Mouse (Mus musculus): ENCODE results near the gene Rpl6. TPM values are rescaled to one million over a fixed set of nuclear protein-coding genes. Genes with fewer than 3 reads are reported as not detected.

Gene Rpl6
- polyA plus RNA-seq, 1 experiment from 2014 or later, result 464 TPM

- Histone ChIP-seq H3K27ac (replicated peaks) (no peak overlapping the region), H3K9ac (ENCODE audit: low read length) (no peak overlapping the region), H3K4me1 (replicated peaks; ENCODE audit: control insufficient read depth, insufficient read depth) (no peaks in the 10 kb centered on the region), H3K4me3 (ENCODE audit: low read depth, low read length) (no peak overlapping the region), H3K9me3 (ENCODE audit: control insufficient read depth, low read length) (no peaks in the 10 kb centered on the region), H3K27me3 (ENCODE audit: control insufficient read depth, insufficient read depth, low read length) (no peaks in the 10 kb centered on the region), H3K4me2 (replicated peaks; ENCODE audit: low read depth) (no peak overlapping the region), H3K36me3 (ENCODE audit: control insufficient read depth, insufficient read depth, low read length) (0 out of 2 replicates have a peak, but pooled peaks cover 3% of the 10 kb centered on the region)
- TF ChIP-seq EP300 (optimal IDR thresholded peaks at IDR 0.05) (no peak), CTCF (IDR thresholded peaks at IDR 0.05; ENCODE audit: low read depth) (no peak)
- DNase-seq (ENCODE audit: low spot score) (no peak), ATAC-seq (ENCODE audit: low FRiP score, low TSS enrichment) (no peak)
- WGBS, result 61% methylated on average over 3 of the region's 3 CpGs
Observed at GRCm38 (mm10) chr5:121248766-121249394, 44.6 kb downstream of the Rpl6 start.

DNA sequence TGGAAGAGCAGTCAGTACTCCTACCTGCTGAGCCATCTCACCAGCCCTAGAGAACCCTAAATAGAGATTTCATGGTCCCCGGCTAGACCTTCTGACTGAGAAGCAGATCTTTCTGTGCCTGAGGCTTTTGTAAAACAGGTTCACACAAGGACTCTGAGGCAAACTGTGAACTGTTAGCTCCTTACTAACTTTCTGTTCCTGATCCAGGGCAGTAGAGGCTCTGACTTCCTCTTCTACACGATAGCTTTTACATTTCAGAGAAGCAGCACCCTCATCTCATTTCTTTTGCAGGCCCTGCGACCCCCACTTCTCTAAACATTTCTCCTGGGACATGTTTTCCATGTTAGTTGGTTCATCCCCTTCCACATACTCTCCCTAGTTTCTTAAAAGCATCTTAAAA is 45.4 kb downstream of the Rpl6 start:
- Histone ChIP-seq H3K4me1 (replicated peaks; ENCODE audit: control insufficient read depth, insufficient read depth) (no peaks in the 10 kb centered on the region), H3K36me3 (ENCODE audit: control insufficient read depth, insufficient read depth, low read length) (0 out of 2 replicates have a peak, but pooled peaks cover 5% of the 10 kb centered on the region), H3K27me3 (ENCODE audit: control insufficient read depth, insufficient read depth, low read length) (no peaks in the 10 kb centered on the region), H3K4me2 (replicated peaks; ENCODE audit: low read depth) (no peak overlapping the region), H3K4me3 (ENCODE audit: low read depth, low read length) (no peak overlapping the region), H3K9ac (ENCODE audit: low read length) (no peak overlapping the region), H3K27ac (replicated peaks) (no peak overlapping the region), H3K9me3 (ENCODE audit: control insufficient read depth, low read length) (no peaks in the 10 kb centered on the region)
- WGBS, result 86% methylated on average over 3 of the region's 3 CpGs
- ATAC-seq (ENCODE audit: low FRiP score, low TSS enrichment) (no peak), DNase-seq (ENCODE audit: low spot score) (no peak)
- TF ChIP-seq CTCF (IDR thresholded peaks at IDR 0.05; ENCODE audit: low read depth) (no peak), EP300 (optimal IDR thresholded peaks at IDR 0.05) (no peak)

DNA sequence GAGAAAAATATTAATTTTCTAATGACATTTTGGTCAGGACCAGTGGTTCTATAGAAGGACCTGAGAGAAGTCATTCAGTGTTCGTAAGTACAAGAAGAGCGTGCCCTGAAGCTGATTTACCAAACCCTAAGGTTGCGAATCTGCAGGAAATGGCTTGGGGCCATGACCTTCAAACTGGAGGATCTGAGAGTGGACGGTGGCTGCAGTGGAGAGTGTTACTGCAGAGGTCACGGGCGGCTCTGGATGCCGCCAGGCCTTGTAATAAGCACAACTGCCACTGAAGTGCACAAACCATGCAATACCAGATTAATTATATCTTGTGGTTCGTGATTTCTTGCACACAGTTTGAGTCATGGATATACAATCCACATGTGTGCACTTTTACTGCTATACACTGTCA is 47.5 kb downstream of the Rpl6 start:
- no peaks in the 10 kb centered on the region for H3K27me3 ChIP-seq (ENCODE audit: control insufficient read depth, insufficient read depth, low read length)
- no peak overlapping the region for H3K4me3 ChIP-seq (ENCODE audit: low read depth, low read length)
- ATAC-seq (ENCODE audit: low FRiP score, low TSS enrichment), result no peak
- no peak for TF ChIP-seq EP300 (optimal IDR thresholded peaks at IDR 0.05)
- no peak for TF ChIP-seq CTCF (IDR thresholded peaks at IDR 0.05; ENCODE audit: low read depth)
- WGBS, result 66% methylated on average over 8 of the region's 8 CpGs
- H3K4me2 ChIP-seq (replicated peaks; ENCODE audit: low read depth), result no peak overlapping the region
- DNase-seq (ENCODE audit: low spot score), result no peak
- no peak overlapping the region for H3K27ac ChIP-seq (replicated peaks)
- H3K36me3 ChIP-seq (ENCODE audit: control insufficient read depth, insufficient read depth, low read length), result peaks cover 5% of the 10 kb centered on the region; the same call in 1 of the 2 replicates
- H3K9ac ChIP-seq (ENCODE audit: low read length), result no peak overlapping the region
- H3K4me1 ChIP-seq (replicated peaks; ENCODE audit: control insufficient read depth, insufficient read depth), result no peaks in the 10 kb centered on the region
- H3K9me3 ChIP-seq (ENCODE audit: control insufficient read depth, low read length), result no peaks in the 10 kb centered on the region

DNA sequence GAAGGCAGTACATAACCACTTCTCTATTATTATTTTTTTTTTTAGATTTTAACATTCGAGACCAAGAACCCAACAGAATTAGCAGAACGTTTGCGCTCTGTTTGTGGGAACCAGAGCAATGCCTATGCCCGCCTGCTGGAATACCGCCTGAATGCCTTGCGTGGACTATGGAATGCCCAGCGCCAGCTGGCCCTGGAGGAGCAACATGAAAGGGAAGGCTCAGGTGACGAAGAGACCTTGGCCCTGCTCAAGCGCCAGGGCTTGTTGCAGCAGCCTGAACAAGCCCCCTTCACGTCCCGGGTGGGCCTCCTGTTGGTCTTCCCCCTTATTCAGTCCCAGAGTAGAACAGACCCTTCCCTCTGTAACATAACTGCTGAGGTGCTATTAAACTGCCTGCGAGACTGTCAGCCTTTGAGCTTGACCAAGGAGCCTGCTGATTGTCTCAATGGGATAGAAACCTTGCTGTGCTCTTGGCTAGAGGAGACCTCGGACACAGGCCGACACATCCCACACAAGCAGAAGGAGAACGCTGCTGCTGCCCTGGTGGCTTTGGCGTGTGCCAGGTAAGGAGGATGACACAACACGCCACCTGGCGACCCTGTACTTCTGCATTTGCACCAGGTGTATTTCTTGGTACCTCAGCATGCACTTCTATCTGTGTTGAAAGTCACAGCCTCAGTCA is 49.7 kb downstream of the Rpl6 start:
- H3K27ac ChIP-seq (replicated peaks), result no peak overlapping the region
- ATAC-seq (ENCODE audit: low FRiP score, low TSS enrichment) (no peak), DNase-seq (ENCODE audit: low spot score) (no peak)
- H3K4me2 ChIP-seq (replicated peaks; ENCODE audit: low read depth), result no peak overlapping the region
- H3K4me3 ChIP-seq (ENCODE audit: low read depth, low read length), result no peak overlapping the region
- H3K9ac ChIP-seq (ENCODE audit: low read length), result no peak overlapping the region
- 90% methylated on average over 18 of the region's 18 CpGs for WGBS
- H3K4me1 ChIP-seq (replicated peaks; ENCODE audit: control insufficient read depth, insufficient read depth), result no peaks in the 10 kb centered on the region
- H3K27me3 ChIP-seq (ENCODE audit: control insufficient read depth, insufficient read depth, low read length), result no peaks in the 10 kb centered on the region
- no peak for TF ChIP-seq CTCF (IDR thresholded peaks at IDR 0.05; ENCODE audit: low read depth)
- TF ChIP-seq EP300 (optimal IDR thresholded peaks at IDR 0.05), result no peak
- peaks cover 5% of the 10 kb centered on the region; the same call in 1 of the 2 replicates for H3K36me3 ChIP-seq (ENCODE audit: control insufficient read depth, insufficient read depth, low read length)
- no peaks in the 10 kb centered on the region for H3K9me3 ChIP-seq (ENCODE audit: control insufficient read depth, low read length)

DNA sequence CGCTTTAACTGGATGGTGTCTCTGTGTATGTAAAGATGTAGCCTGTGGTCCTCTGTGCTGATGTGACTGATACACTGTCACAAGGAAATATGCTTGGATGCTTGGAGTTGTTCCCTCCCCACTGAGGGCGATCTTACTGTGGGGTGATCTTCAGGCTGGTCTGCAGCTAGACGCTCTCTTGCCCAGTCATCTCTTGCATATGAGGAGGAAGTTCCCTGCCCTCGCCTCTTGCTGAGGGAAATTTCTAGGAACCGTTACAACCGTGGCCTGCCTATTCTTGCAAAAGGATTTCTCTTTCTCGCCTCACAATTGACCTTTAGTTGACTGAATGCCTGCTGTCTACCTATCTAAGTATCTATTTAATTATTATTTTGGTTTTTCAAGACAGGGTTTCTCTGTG is 50.7 kb downstream of the Rpl6 start:
- H3K9me3 ChIP-seq (ENCODE audit: control insufficient read depth, low read length), result no peaks in the 10 kb centered on the region
- no peak overlapping the region for H3K4me2 ChIP-seq (replicated peaks; ENCODE audit: low read depth)
- TF ChIP-seq EP300 (optimal IDR thresholded peaks at IDR 0.05) (no peak), CTCF (IDR thresholded peaks at IDR 0.05; ENCODE audit: low read depth) (no peak)
- WGBS, result 89% methylated on average over 7 of the region's 7 CpGs
- no peak for ATAC-seq (ENCODE audit: low FRiP score, low TSS enrichment)
- no peak overlapping the region for H3K4me3 ChIP-seq (ENCODE audit: low read depth, low read length)
- DNase-seq (ENCODE audit: low spot score), result no peak
- H3K9ac ChIP-seq (ENCODE audit: low read length), result no peak overlapping the region
- no peaks in the 10 kb centered on the region for H3K4me1 ChIP-seq (replicated peaks; ENCODE audit: control insufficient read depth, insufficient read depth)
- H3K27ac ChIP-seq (replicated peaks), result no peak overlapping the region
- peaks cover 5% of the 10 kb centered on the region; the same call in 1 of the 2 replicates for H3K36me3 ChIP-seq (ENCODE audit: control insufficient read depth, insufficient read depth, low read length)
- H3K27me3 ChIP-seq (ENCODE audit: control insufficient read depth, insufficient read depth, low read length), result no peaks in the 10 kb centered on the region

Other genes starting within 250 kb of the Rpl6 start
- 0.04 and 0.06 TPM in 2 replicates for gene Rph3a, start 194.4 kb upstream of the Rpl6 start, polyA plus RNA-seq (2015; fragmentation: Nextera tagmentation; extraction: Ambion mirVana)
- 11.8 and 15.0 TPM in 2 replicates for gene Ptpn11, start 13.1 kb upstream of the Rpl6 start, polyA plus RNA-seq (2015; fragmentation: Nextera tagmentation; extraction: Ambion mirVana)
- 1.7 TPM in 2 replicates for gene Hectd4, start 15.7 kb downstream of the Rpl6 start, polyA plus RNA-seq (2015; fragmentation: Nextera tagmentation; extraction: Ambion mirVana)
- gene Trafd1, start 181.2 kb downstream of the Rpl6 start, polyA plus RNA-seq (2015; fragmentation: Nextera tagmentation; extraction: Ambion mirVana), result 57.2 and 61.2 TPM in 2 replicates
- gene Naa25, start 193.5 kb downstream of the Rpl6 start, polyA plus RNA-seq (2015; fragmentation: Nextera tagmentation; extraction: Ambion mirVana), result 21.6 and 22.0 TPM in 2 replicates
- gene Tmem116, start 247.4 kb downstream of the Rpl6 start, polyA plus RNA-seq (2015; fragmentation: Nextera tagmentation; extraction: Ambion mirVana), result 4.5 and 4.8 TPM in 2 replicates
- gene Erp29, start 248.0 kb downstream of the Rpl6 start, polyA plus RNA-seq (2015; fragmentation: Nextera tagmentation; extraction: Ambion mirVana), result 142 and 143 TPM in 2 replicates

All from stomach, postnatal 0 days (tissue).